Mouse (Mus musculus) C2C12 (cell line): Measurements from ENCODE around the gene Ranbp2.

Experiments used
- CEBPB ChIP-seq: IDR thresholded peaks from one replicate; pipeline ENCODE4 v1.6.1; 2011; ENCODE audit warnings: low read depth, mild to moderate bottlenecking, control low read depth, moderate library complexity
- CTCF ChIP-seq: IDR thresholded peaks from one replicate; pipeline ENCODE4 v1.5.1; 2011; ENCODE audit not compliant: control insufficient read depth, insufficient read depth, insufficient read length
- FOSL1 ChIP-seq: IDR thresholded peaks from one replicate; pipeline ENCODE4 v1.8.0; 2011; ENCODE audit warnings: mild to moderate bottlenecking, low read length; ENCODE audit not compliant: poor library complexity, insufficient read depth, severe bottlenecking
- MAX ChIP-seq: IDR thresholded peaks from one replicate; pipeline ENCODE4 v1.6.1; 2011; ENCODE audit warnings: mild to moderate bottlenecking, control low read depth
- MYOG ChIP-seq: IDR thresholded peaks from one replicate; pipeline ENCODE4 v1.6.1; 2011; ENCODE audit not compliant: control insufficient read depth, insufficient read length; ENCODE audit errors: extremely low read depth
- USF1 ChIP-seq: IDR thresholded peaks from one replicate; pipeline ENCODE4 v1.6.1; 2011; ENCODE audit warnings: low read depth, mild to moderate bottlenecking, control low read depth, moderate library complexity

GRCm38 (mm10) chr10:58477086-58477755 lies 30.5 kb downstream of the Ranbp2 start:
- TF ChIP-seq MAX (no peak), CTCF (no peak), FOSL1 (no peak), USF1 (no peak), CEBPB (no peak), MYOG (no peak)
